10 mouse cellular contexts compared by ENCODE assay signal in genomic region chr19:26977887-26978639, GRCm38 (mm10).
DNase-seq lines count a peak whose midpoint lies in the region; ATAC-seq lines count a peak whose summit lies in the region.
"Had no signal": no experiment of that assay in that cellular context is flagged by ENCODE, and none has a peak within 500 bp of the region (broad histone marks: within the 10 kb centered on the region; RNA-seq: fewer than 3 reads in every experiment).

No protein-coding gene starts in this region.

- no peaks in the 10 kb centered on the region for H3K9me3 ChIP-seq in forebrain, embryonic 13.5 days (replicated peaks)
- no peaks in the 10 kb centered on the region for H3K9me3 ChIP-seq in kidney, embryonic 15.5 days (replicated peaks)
- no peaks in the 10 kb centered on the region for H3K9me3 ChIP-seq in neural tube, embryonic 12.5 days

- H3K9ac ChIP-seq in forebrain, embryonic 13.5 days, result 0 out of 2 replicates have a peak overlapping the region, but pooled peaks have one; percentile 1
- no peak overlapping the region for H3K9ac ChIP-seq in kidney, embryonic 15.5 days
- no peak overlapping the region for H3K9ac ChIP-seq in neural tube, embryonic 12.5 days

- H3K27ac ChIP-seq in forebrain, embryonic 13.5 days, result peak overlapping the region; percentile 55
- peak overlapping the region; percentile 45; the same call in 1 of the 2 replicates for H3K27ac ChIP-seq in kidney, embryonic 15.5 days
- peak overlapping the region; percentile 63 for H3K27ac ChIP-seq in neural tube, embryonic 12.5 days

- H3K4me1 ChIP-seq in forebrain, embryonic 13.5 days, result peaks cover 22% of the 10 kb centered on the region
- peaks cover 11% of the 10 kb centered on the region for H3K4me1 ChIP-seq in kidney, embryonic 15.5 days
- peaks cover 21% of the 10 kb centered on the region for H3K4me1 ChIP-seq in neural tube, embryonic 12.5 days

- H3K27me3 ChIP-seq in forebrain, embryonic 13.5 days, result no peaks in the 10 kb centered on the region
- no peaks in the 10 kb centered on the region for H3K27me3 ChIP-seq in kidney, embryonic 15.5 days
- H3K27me3 ChIP-seq in neural tube, embryonic 12.5 days (replicated peaks), result no peaks in the 10 kb centered on the region

- no peak overlapping the region for H3K4me3 ChIP-seq in forebrain, embryonic 13.5 days
- no peak overlapping the region for H3K4me3 ChIP-seq in kidney, embryonic 15.5 days (replicated peaks)
- H3K4me3 ChIP-seq in neural tube, embryonic 12.5 days, result no peak overlapping the region

- peak; percentile 29 to 55 for DNase-seq in cerebellum, postnatal 25 days
- no peak for DNase-seq in frontal cortex, adult 2 months (ENCODE audit: extremely low spot score in 1 of 2, low spot score in 1 of 2)
- DNase-seq in adrenal gland, adult 18-20 months (ENCODE audit: low spot score in 2 of 2), result no peak
- no peak for DNase-seq in adrenal gland, postnatal 14 days
- DNase-seq: heart, adult 18-20 months; lung, adult 18-20 months; thymus, adult 2 months had no signal

- 14% methylated on average over 14 of the region's 14 CpGs for WGBS in forebrain, embryonic 13.5 days
- 45% methylated on average over 14 of the region's 14 CpGs for WGBS in kidney, embryonic 15.5 days
- WGBS in neural tube, embryonic 12.5 days, result 22% methylated on average over 14 of the region's 14 CpGs

- ATAC-seq in forebrain, embryonic 13.5 days, result peak; percentile 64
- 0 out of 2 replicates have a peak, but pooled peaks have one; percentile 43 for ATAC-seq in kidney, embryonic 15.5 days (replicated peaks; ENCODE audit: low FRiP score)
- peak; percentile 86 for ATAC-seq in neural tube, embryonic 12.5 days (ENCODE audit: low FRiP score, low read depth)

- no peaks in the 10 kb centered on the region for H3K36me3 ChIP-seq in forebrain, embryonic 13.5 days (ENCODE audit: poor library complexity, severe bottlenecking)
- no peaks in the 10 kb centered on the region for H3K36me3 ChIP-seq in kidney, embryonic 15.5 days
- no peaks in the 10 kb centered on the region for H3K36me3 ChIP-seq in neural tube, embryonic 12.5 days

- H3K4me2 ChIP-seq in forebrain, embryonic 13.5 days, result peak overlapping the region; percentile 44
- peak overlapping the region; percentile 27 for H3K4me2 ChIP-seq in kidney, embryonic 15.5 days
- H3K4me2 ChIP-seq in neural tube, embryonic 12.5 days (replicated peaks), result peak overlapping the region; percentile 35

Comparison
In these comparisons a context has a peak if more than half of its experiments do, and no peak if none do; other contexts are left out.
1. DNase-seq: peak in cerebellum, postnatal 25 days (2 of 2); none in frontal cortex, adult 2 months (0 of 2), adrenal gland, adult 18-20 months (0 of 2) and adrenal gland, postnatal 14 days (single experiment).
2. Peak in every context shown above with its lines, with median percentiles within 50 percentile points of each other: ATAC-seq, H3K27ac ChIP-seq and H3K4me2 ChIP-seq.